Mouse (Mus musculus) forebrain, embryonic 14.5 days (tissue): ENCODE data around the gene Zc3h12b. TPM values are rescaled to one million over a fixed set of nuclear protein-coding genes. Genes with fewer than 3 reads are reported as not detected.
A peak's percentile ranks its signal among the peaks of the same experiment; 100 is the strongest.
"Not testable (repeated sequence)": the region's sequence is repeated elsewhere in the genome, so short reads cannot be mapped to it uniquely, and the experiment has no call there.

Experiments
- ATAC-seq: fragments of 200-750 bp; cut with Nextera tagmentation; 2 replicates; pipeline ENCODE4 v1.8.0; 2017; ENCODE audit warnings: mild to moderate bottlenecking, moderate library complexity
- DNase-seq: peaks from one replicate; pipeline ENCODE4 v3.0.0-alpha.2; 2015; ENCODE audit warnings: low spot score
- H3K27ac ChIP-seq: fragments of 300-500 bp; sonication (generic); 2 replicates; pipeline ENCODE4 v1.5.1; 2014; ENCODE audit warnings: low read depth, mild to moderate bottlenecking, control low read depth, low read length, moderate library complexity
- H3K27me3 ChIP-seq: fragments of 300-500 bp; sonication (generic); replicated peaks from 2 replicates; pipeline ENCODE4 v1.6.1; 2014; ENCODE audit warnings: low read length, control low read depth, mixed read lengths; ENCODE audit not compliant: control insufficient read depth, insufficient read depth
- H3K36me3 ChIP-seq: fragments of 300-500 bp; sonication (generic); 2 replicates; pipeline ENCODE4 v1.6.1; 2014; ENCODE audit warnings: low read length, control low read depth; ENCODE audit not compliant: control insufficient read depth, insufficient read depth
- H3K4me1 ChIP-seq: fragments of 300-500 bp; sonication (generic); 2 replicates; pipeline ENCODE4 v1.6.1; 2014; ENCODE audit warnings: antibody characterized with exemption, low read length, control low read depth; ENCODE audit not compliant: control insufficient read depth, insufficient read depth
- H3K4me2 ChIP-seq: fragments of 300-500 bp; sonication (generic); 2 replicates; pipeline ENCODE4 v1.6.1; 2014; ENCODE audit warnings: mild to moderate bottlenecking, control low read depth, low read length
- H3K4me3 ChIP-seq: fragments of 300-500 bp; sonication (generic); 2 replicates; pipeline ENCODE4 v1.5.1; 2014; ENCODE audit warnings: low read depth, low read length, control low read depth
- H3K9ac ChIP-seq: fragments of 300-500 bp; sonication (generic); 2 replicates; pipeline ENCODE4 v1.6.1; 2014; ENCODE audit warnings: mild to moderate bottlenecking, low read length, control low read depth, moderate library complexity
- H3K9me3 ChIP-seq: fragments of 300-500 bp; sonication (generic); replicated peaks from 2 replicates; pipeline ENCODE4 v1.6.1; 2016; ENCODE audit warnings: low read length, control low read depth, mixed read lengths; ENCODE audit not compliant: control insufficient read depth
- WGBS: fragments of 180-500 bp; shearing (Covaris S2); extraction: QIAGEN DNeasy Blood & Tissue Kit; methylation state at CpG from one replicate; pipeline ENCODE4 v1.1.7; 2014; 5-methylcytosine and 5-hydroxymethylcytosine counted together
- polyA plus RNA-seq: library from polyadenylated mRNA; unstranded; fragments of >200 nt; fragmentation: Nextera tagmentation; extraction: Ambion mirVana; gene quantifications from 2 replicates; pipeline ENCODE4 v1.2.1, GENCODE M21; 2014

Zc3h12b gene
- polyA plus RNA-seq, 1 experiment from 2014 or later, result 1.9 TPM

- Histone ChIP-seq H3K4me2 (no peak overlapping the region), H3K36me3 (peaks cover 25% of the 10 kb centered on the region; the same call in 1 of the 2 replicates), H3K4me3 (no peak overlapping the region), H3K9me3 (no peaks in the 10 kb centered on the region), H3K9ac (no peak overlapping the region), H3K27ac (no peak overlapping the region), H3K27me3 (no peaks in the 10 kb centered on the region), H3K4me1 (no peaks in the 10 kb centered on the region)
- ATAC-seq (no peak), DNase-seq (no peak)
- 96% methylated on average over 2 of the region's 2 CpGs for WGBS
Observed at GRCm38 (mm10) chrX:95935481-95935880, 224.0 kb downstream of the Zc3h12b start.

GRCm38 (mm10) chrX:95945496-95945895 lies 234.0 kb downstream of the Zc3h12b start:
- H3K4me2 ChIP-seq, result no peak overlapping the region
- H3K4me3 ChIP-seq, result no peak overlapping the region
- 91% methylated on average over 2 of the region's 2 CpGs for WGBS
- no peak overlapping the region for H3K9ac ChIP-seq
- peaks cover 29% of the 10 kb centered on the region for H3K36me3 ChIP-seq
- DNase-seq, result no peak
- H3K4me1 ChIP-seq, result no peaks in the 10 kb centered on the region
- no peak for ATAC-seq
- H3K27me3 ChIP-seq, result no peaks in the 10 kb centered on the region
- H3K9me3 ChIP-seq, result no peaks in the 10 kb centered on the region
- H3K27ac ChIP-seq, result no peak overlapping the region

DNA sequence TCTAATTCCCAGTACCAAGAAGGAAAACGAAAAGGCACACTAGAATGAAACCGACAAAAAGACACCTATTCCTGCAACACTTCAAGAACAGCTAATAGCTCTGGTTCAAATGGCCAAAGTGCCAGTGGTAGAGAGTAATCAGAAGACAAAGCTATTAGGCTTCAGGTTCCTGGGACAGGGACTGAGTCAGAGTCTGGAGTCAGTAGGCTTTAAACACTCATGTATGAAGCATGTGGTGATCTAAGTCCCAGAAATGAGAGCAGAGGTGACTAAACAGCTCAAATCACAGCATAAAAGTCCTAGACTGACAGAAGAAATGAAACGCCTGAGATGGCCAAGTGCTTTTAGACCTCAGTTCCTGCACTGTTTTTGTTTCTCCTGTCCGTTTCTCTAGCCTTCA lies 236.7 kb downstream of the Zc3h12b start:
- ATAC-seq, result no peak
- Histone ChIP-seq H3K36me3 (peaks cover 25% of the 10 kb centered on the region), H3K4me2 (no peak overlapping the region), H3K4me1 (no peaks in the 10 kb centered on the region), H3K27ac (no peak overlapping the region), H3K9ac (no peak overlapping the region), H3K9me3 (no peaks in the 10 kb centered on the region), H3K27me3 (no peaks in the 10 kb centered on the region), H3K4me3 (no peak overlapping the region)
- 89% methylated on average over 4 of the region's 4 CpGs for WGBS
- no peak for DNase-seq

- no peaks in the 10 kb centered on the region for H3K27me3 ChIP-seq
- WGBS, result 45% methylated on average over 3 of the region's 3 CpGs
Observed at GRCm38 (mm10) chrX:95950776-95951175, 239.3 kb downstream of the Zc3h12b start.

DNA sequence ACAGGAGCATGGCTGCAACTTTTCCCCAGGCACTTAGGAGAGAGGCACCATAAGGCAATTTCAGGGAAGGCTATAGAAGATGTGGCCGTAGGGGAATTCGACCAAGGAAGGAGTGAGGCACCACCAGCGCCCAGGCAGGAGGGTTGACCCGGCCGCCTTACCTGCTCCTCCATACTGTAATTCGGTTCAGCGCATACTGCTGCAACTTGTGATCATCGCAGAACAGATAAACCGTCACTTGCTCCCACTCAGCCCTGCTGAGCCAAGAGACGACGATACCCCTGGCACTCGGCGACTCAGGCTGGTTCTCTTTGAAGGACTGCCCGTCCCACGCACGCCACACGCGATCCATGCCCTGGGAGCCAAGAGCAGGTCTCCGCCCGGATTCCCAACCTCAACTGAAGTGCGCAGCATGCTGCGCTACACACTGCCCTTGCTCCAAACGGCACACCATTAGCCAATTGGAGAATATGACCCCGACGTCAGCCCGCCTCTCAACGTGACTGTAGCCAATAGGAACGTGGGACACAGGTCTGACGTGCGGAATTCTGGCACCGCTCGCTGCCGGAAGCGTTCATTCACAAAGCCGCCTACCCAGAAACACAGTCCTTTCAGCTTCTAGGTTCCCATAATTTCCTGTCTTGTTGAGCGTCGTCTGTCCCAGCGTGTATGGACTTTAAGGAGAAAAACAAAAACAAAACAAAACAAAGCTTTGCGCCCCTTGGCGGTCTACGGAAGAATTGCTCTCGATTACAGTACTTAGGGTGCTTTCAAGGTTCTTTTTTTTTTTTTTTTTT lies 245.2 kb downstream of the Zc3h12b start, which contains the start of gene Las1l:
TSS of gene Las1l (minus strand) at position 466 of the 797 bp plus-strand sequence.
- Histone ChIP-seq H3K27me3 (no peaks in the 10 kb centered on the region), H3K4me2 (peak within 1 kb of the TSS; percentile 61), H3K27ac (no peak within 1 kb of the TSS), H3K9ac (peak within 1 kb of the TSS; percentile 55), H3K4me3 (peak within 1 kb of the TSS; percentile 45), H3K9me3 (no peaks in the 10 kb centered on the region), H3K36me3 (0 out of 2 replicates have a peak, but pooled peaks cover 2% of the 10 kb centered on the region), H3K4me1 (no peaks in the 10 kb centered on the region)
- WGBS, result 38% methylated on average over 42 of the region's 42 CpGs
- peak; percentile 96 for DNase-seq
- peak; percentile 100 for ATAC-seq

More at GRCm38 (mm10) chrX:95950776-95951175, 239.3 kb downstream of the Zc3h12b start:
- Histone ChIP-seq H3K36me3 (peaks cover 19% of the 10 kb centered on the region), H3K27ac (no peak overlapping the region), H3K9me3 (no peaks in the 10 kb centered on the region), H3K4me3 (no peak overlapping the region), H3K4me1 (no peaks in the 10 kb centered on the region), H3K9ac (no peak overlapping the region), H3K4me2 (no peak overlapping the region)
- ATAC-seq, result no peak
- peak; percentile 56 for DNase-seq

- H3K36me3 ChIP-seq, H3K27ac ChIP-seq, ATAC-seq, H3K4me1 ChIP-seq, H3K9me3 ChIP-seq, H3K27me3 ChIP-seq: not testable (repeated sequence)
- DNase-seq, result peak; percentile 1
- Histone ChIP-seq H3K4me2 (peak overlapping the region; percentile 48), H3K4me3 (peak overlapping the region; percentile 17; the same call in 1 of the 2 replicates), H3K9ac (0 out of 2 replicates have a peak overlapping the region, but pooled peaks have one; percentile 13)
- 53% methylated on average over 11 of the region's 11 CpGs for WGBS
Observed at GRCm38 (mm10) chrX:95957461-95957860, 246.0 kb downstream of the Zc3h12b start.

DNA sequence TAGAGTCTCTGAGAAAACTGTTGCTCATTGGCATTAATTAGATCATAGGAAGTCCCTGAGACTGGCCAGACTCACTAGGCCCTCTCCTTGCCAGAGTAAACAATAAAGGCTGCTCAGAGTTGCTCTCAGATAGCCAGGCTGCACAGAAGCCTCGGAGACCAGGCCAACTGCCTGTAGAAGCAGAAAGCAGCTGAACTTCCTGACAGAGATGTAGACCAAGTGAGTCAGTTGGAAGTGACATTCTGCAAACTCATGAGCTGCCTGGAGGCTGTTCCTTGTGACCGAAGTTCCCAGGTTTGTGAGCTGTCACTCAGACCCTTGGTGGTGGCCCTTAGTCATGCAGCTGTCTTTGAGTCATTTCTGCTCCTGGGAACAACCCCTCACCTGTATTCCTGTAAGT lies 251.9 kb downstream of the Zc3h12b start:
- 83% methylated on average over 2 of the region's 2 CpGs for WGBS
- Histone ChIP-seq H3K27ac (no peak overlapping the region), H3K4me1 (no peaks in the 10 kb centered on the region), H3K9ac (no peak overlapping the region), H3K36me3 (no peaks in the 10 kb centered on the region), H3K4me3 (no peak overlapping the region), H3K27me3 (no peaks in the 10 kb centered on the region), H3K4me2 (no peak overlapping the region), H3K9me3 (no peaks in the 10 kb centered on the region)
- no peak for DNase-seq
- ATAC-seq, result no peak

- WGBS, result 71% methylated on average over 6 of the region's 6 CpGs
- no peak overlapping the region for H3K27ac ChIP-seq
- H3K9me3 ChIP-seq, result no peaks in the 10 kb centered on the region
- H3K27me3 ChIP-seq, result no peaks in the 10 kb centered on the region
- no peak for DNase-seq
- H3K4me2 ChIP-seq, result no peak overlapping the region
- H3K36me3 ChIP-seq, result no peaks in the 10 kb centered on the region
- H3K4me3 ChIP-seq, result no peak overlapping the region
- no peaks in the 10 kb centered on the region for H3K4me1 ChIP-seq
- no peak for ATAC-seq
- no peak overlapping the region for H3K9ac ChIP-seq
Observed at GRCm38 (mm10) chrX:95965036-95965435, 253.6 kb downstream of the Zc3h12b start.
